Mouse (Mus musculus) neural tube, embryonic 10.5 days (tissue): ENCODE measurements at regions not wholly inside any gene's neighbourhood (a gene's known extent, or its start where the extent isn't known, plus 50 kb on each side); places are given as distances from the start of the nearest gene placed in this dataset.

ENCODE experiments used
- DNase-seq: peaks from one replicate; pipeline ENCODE4 v3.0.0-alpha.2; 2017; ENCODE audit warnings: low spot score; ENCODE audit errors: extremely low spot score

DNA sequence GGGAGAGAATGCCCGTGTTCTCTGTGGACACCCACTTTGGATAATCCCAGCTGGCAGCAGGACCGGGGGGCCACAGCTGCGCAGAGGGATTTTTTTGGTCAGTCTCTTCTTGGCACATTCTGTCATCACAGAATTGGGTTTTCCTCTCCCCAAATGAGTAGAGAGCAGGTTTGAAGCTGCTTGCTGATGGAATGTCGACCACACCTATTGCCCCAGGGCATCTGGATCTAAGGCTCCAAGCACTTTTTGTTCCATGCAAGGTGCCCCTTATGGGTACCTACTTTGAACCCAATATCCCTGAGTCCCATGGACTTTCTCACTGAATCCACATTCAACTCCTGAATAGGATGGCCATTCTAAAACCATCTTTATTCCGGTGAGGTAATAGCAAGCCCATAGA, 314.3 kb upstream of the Npvf start:
- no peak for DNase-seq

- no peak for DNase-seq
Observed at GRCm38 (mm10) chr6:50969341-50969740, 315.1 kb upstream of the Npvf start.

- no peak for DNase-seq
Observed at GRCm38 (mm10) chr6:50969997-50970396, 315.8 kb upstream of the Npvf start.

GRCm38 (mm10) chr6:50970770-50971169, 316.5 kb upstream of the Npvf start:
- DNase-seq: no peak

DNA sequence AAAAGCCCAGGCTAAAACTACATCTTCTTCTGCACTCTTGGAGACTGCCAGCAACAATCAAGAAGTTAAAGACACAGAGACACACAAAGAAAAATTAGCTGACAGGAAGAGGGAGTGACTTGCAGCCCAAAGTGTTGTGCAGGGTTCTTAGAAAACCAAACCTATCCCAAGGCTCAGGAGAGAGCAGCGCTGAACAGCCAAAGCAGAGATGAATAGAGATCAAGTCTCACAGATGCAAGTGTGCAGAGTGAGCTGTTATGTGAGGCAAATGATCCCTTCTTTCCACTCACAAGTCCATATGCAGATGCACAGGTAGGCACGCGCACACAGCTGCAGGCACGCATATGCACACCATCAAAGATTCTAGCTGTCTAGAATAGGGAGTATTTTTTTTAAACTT, 318.0 kb upstream of the Npvf start:
- DNase-seq: no peak

DNA sequence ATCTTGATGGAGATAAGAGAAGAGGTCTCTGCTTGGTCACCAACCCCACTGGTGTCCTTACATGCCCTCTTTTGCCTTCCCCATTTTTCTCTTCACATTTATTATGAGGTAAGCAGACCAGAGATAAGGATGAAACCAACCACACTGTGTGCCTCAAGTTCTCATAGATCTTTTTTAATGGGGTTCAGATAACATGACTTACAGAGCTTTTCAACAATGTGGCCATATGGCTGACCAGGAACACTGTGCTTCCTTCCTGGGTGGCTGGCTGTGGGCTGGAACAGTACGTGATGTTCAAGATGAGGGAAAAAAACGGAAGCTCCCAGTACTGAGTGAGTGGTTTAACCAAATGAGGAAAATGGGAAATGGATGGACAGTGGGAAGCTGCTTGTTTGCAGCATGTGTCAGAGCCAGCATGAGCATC, 319.0 kb upstream of the Npvf start:
- no peak for DNase-seq

GRCm38 (mm10) chr6:50973815-50974214, 319.6 kb upstream of the Npvf start:
- DNase-seq: no peak

DNA sequence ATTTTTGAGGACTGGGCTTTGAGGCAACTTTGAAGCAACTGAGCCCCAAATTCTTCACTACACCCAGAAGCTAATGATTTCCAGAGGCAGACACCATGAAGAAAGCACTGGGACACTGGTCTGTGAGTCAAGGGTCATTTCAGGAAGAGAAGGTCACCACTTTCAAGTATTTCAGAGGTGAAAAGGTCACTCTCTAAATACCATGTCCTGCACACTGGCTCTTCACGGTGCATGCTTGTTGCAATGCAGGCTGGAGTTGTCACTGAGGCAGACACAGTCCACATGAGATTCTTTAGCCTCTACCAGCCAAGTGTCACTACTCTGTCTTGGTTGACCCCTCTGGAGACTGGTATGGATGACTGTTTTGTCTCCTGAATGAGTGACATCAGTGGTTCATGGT, 320.7 kb upstream of the Npvf start:
- DNase-seq: no peak

GRCm38 (mm10) chr6:50976973-50977372, 322.7 kb upstream of the Npvf start:
- no peak for DNase-seq

GRCm38 (mm10) chr6:50977381-50977780, 323.1 kb upstream of the Npvf start:
- DNase-seq: no peak

- no peak for DNase-seq
Observed at GRCm38 (mm10) chr6:50978016-50978415, 323.8 kb upstream of the Npvf start.

GRCm38 (mm10) chr6:50978571-50978970, 324.3 kb upstream of the Npvf start:
- no peak for DNase-seq

- DNase-seq: no peak
Observed at GRCm38 (mm10) chr6:50979764-50980163, 325.5 kb upstream of the Npvf start.

DNA sequence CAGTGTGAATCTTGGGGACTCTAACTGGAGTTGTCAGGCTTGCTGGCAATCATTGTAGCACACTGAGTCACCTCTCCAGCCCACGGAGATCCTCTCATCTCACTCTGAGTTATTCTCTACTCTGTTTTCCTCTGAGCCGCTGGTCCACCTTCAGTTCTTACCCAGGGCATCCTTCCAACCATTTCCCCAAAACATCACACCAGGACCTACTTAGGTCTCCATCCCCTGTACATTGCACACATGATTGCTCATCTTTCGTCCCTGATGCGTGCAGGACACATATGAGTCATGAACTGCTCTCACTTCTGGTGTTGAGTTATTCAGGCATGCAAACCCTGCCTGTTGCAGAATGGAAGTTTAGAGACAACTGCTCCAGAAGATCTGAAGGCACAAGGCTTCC, 326.1 kb upstream of the Npvf start:
- DNase-seq: no peak

DNA sequence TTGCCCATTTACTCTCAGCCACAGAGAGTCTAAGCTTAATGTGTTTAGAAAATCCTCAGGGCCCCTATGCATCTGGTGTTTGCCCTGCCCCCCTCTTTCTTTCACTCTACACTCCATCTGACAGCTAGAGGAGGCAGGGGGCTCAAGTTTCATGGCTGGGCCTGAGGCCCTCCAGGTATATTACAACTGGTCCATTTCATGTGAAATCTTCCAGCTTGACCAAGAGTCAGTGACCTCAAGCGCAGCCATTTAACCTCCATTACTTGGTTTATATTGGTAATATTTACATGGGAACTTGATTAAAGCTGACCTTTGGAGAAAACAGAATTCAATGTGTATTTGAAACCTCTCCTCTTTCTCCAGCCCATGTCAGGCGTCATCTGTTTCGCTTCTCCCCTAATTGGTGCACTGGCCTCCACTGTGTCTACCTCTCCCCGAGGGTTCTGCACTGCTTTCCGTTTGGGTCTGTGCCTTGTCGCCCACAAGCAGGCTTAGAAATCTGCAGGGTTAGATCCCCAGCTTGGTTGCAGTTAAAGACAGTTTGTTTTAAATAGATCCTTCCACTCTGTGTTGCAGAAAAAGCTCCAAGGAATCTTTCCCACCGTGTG, 327.6 kb upstream of the Npvf start:
- DNase-seq: no peak

DNA sequence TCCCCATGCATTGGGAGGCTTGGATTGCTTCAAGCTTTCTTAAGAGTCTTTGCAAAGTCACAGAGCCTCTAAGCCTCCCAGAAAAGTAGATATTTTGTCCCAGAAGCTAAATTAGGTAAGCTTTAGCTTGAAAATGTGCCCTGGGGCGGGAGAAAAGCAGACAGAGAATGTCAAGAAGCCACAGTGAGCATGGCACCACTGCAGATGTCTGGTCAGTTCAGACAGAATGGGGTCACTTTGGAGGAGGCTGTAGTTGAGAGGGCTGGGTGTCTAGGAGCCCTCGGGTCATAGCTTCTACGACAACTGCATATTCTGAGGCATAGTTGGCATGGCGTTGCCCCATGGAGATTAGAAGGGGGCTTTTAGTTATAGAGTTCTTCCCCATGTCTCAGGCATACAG, 328.6 kb upstream of the Npvf start:
- no peak for DNase-seq

GRCm38 (mm10) chr6:50983511-50984099, 329.4 kb upstream of the Npvf start:
- DNase-seq: no peak

DNA sequence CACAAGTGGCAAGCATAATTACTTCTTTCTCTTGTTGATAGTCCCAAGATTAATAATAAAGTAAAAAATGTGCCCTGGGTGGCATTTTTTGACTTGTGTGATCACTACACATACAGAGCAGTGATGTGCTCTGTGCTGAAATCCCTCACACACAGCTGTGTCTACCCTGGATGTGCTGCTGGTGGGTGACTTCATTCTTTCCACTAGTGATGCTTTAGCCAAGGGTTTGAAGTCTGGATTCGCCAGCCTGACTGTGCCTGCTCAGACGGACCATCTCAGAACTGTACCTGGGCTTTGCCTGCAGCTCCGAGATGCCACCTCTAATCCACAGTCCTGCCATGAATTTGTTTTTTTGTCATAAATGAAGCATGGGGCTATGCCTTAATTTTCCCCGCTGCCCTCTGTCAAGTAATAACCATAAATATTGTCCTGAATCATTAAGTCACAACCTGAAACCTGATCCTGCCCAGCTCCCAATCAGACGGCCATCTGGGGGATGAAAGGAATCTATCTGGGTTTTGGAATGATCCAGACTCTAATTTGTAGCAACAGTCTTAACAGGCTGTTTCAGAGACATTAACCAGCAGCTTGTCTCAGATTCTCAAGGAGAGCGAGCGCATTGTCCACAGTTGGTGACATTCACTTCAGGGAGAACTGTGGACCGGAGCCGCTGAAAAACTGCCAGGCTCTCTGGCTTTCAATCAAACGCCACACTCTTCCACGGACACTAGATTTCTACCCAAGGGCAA, 330.1 kb upstream of the Npvf start:
- no peak for DNase-seq

- DNase-seq: no peak
Observed at GRCm38 (mm10) chr6:50986270-50986924, 332.2 kb upstream of the Npvf start.

DNA sequence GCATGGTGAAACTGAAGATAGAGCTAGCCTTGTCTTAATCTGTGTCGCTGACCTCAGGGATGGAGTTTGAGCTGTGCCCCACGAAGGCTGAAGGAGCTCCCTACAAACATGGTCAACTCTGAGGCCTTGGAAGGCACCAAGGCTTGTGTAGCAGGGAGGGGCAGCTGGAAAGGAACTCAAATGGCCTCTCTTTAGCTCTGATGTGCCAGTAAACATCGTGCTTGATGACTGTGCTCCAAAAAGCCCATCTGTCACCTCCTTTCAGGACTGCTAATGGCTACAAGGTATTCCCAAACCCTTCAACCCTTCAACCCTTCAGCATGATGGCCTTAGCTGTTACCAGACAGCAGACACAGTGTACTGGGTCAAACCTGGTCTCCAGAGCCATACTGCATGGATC, 334.3 kb upstream of the Npvf start:
- DNase-seq: no peak

DNA sequence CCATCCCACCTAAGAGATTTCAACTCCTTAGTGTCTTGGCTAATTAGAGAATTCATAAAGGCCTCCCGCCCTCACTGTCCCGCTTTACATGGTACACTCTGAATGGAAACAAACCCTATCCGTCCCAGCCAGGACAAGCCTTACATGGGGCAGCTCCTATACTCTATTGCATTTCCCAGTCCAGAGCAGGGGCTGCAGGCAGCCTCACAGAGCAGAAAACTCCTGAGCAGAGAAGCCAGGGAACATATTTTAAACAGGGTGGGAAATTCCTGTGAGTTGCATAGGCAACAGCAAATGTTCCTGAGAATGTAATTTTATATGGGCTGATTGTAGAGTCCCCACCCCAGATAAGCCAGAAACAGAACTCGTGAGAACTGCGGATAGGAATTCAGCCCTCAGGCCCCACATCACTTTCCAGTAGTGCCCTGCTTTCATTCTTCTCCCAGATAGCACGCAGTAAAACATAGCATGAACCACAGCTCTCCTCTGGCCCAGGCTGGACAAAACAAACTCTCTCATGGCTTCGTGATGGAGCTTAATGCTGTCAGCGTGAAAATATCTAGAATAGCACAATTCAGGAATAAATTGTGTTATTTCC, 337.4 kb upstream of the Npvf start:
- no peak for DNase-seq

DNA sequence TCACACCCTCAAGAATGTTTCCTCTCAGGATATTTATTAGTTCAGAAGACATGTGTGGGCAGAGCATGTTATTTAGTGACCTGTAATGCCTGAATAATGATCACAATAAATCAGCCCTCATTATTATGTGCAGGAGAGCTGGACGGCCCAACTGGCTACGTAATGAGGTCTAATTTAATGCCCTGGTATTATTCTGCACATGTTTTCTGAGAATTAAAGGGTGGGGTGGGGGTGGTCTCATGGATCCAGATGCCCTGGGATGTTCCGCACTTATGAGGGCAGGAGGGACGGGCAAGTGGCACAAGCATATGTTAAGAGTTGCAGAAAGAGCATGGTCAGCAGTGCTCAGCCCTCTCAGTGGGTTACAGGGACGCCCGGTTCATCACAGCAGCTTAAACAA, 339.7 kb upstream of the Npvf start:
- DNase-seq: no peak
